Mouse (Mus musculus) heart, postnatal 10 days (tissue): ENCODE measurements around the gene Gm7792. TPM values are rescaled to one million over a fixed set of nuclear protein-coding genes. Genes with fewer than 3 reads are reported as not detected.
"Not testable (repeated sequence)": the region's sequence is repeated elsewhere in the genome, so short reads cannot be mapped to it uniquely, and the experiment has no call there.

Experiments
- DNase-seq, 2 experiments: peaks; one replicate each; pipeline ENCODE4 v3.0.0; 2021
- intact Hi-C: fragments of 180-260 bp; cut with DNase I; formaldehyde crosslinking; loops from one replicate; pipeline ENCODE4 v1.15.1; 2025
- total RNA-seq, 2 experiments: library from RNA; stranded (reverse); gene quantifications; 2 replicates each; pipeline ENCODE4 v1.2.3; 2021

Gene Gm7792
- not detected for total RNA-seq

DNA sequence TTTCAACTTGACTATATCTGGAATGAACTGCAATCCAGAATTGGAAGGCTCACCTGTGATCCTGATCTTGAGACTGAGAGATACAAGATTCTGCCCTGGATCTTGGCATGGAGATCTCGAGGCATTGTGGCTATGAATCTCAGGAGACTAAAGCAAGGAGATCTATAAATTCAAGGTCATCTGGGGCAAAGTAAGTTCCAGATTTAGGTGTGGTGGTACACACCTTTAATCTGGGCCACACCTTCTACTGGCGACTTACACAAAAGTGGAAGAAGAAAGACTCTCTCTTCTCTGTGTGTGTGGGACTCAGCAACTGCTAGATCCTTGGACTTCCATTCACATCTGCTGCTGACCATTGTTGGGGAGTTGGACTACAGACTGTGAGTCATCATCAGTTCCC, at the start of gene Gm7792:
Gm7792 (plus strand) TSS at position 301 of the 400 bp plus-strand sequence.
- intact Hi-C loops = not testable (repeated sequence)

More for the DNA sequence above, at the start of gene Gm7792:
- DNase-seq = not testable (repeated sequence)

Other genes starting within 250 kb of the Gm7792 start
- not detected for gene C87414, start 172.2 kb upstream of the Gm7792 start, total RNA-seq
- gene Gm16429, start 85.3 kb downstream of the Gm7792 start, total RNA-seq = not detected
- gene BC061212, start 226.8 kb downstream of the Gm7792 start, total RNA-seq = not detected
- gene Gm6351, start 232.6 kb downstream of the Gm7792 start, total RNA-seq = not detected